Mouse (Mus musculus): ENCODE measurements at regions not wholly inside any gene's neighbourhood (a gene's known extent, or its start where the extent isn't known, plus 50 kb on each side); places are given as distances from the start of the nearest gene placed in this dataset.
"Not testable (repeated sequence)": the region's sequence is repeated elsewhere in the genome, so short reads cannot be mapped to it uniquely, and the experiment has no call there.

DNA sequence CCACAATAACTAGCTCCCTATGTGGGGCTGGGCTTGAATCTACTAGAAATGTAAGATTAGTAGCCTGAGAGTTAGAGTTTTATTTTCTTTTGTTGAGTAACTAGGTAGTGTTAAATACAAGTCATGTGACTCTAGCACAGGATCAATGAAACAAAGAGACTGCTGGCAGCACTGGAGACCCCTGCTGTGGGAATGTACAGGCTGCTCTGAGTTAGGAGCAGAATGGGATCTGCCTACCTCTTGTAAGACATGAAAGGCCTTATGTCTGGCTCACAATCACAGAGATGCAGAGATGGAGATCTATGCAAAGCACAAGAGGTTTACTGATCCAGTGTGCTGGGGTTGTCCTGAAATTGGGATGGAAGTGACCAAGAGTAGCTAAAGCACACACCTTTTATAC, 193.9 kb upstream of the Kcnmb2 start:
- not testable (repeated sequence) for DNase-seq (ENCODE audit: low read depth, low spot score)

DNA sequence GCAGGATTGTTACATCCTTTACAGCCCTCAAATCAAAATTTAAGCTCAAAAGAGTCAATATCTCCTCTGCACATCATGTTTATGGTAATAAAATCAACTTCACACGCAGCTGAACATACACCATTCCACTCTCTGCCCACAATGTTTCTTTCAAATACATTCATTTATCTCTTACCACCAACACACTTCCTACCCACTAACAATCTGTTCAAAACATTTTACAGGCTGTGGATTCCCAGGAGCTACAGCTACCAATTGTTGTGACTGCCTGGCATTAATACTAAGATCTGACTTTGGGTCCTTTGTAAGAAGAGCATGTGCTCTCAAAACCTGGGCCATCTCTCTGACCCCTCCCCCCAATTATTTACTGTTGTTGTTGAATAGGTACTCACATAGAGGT, 161.0 kb upstream of the Kcnmb2 start:
- DNase-seq (ENCODE audit: low read depth, low spot score) = no peak

DNA sequence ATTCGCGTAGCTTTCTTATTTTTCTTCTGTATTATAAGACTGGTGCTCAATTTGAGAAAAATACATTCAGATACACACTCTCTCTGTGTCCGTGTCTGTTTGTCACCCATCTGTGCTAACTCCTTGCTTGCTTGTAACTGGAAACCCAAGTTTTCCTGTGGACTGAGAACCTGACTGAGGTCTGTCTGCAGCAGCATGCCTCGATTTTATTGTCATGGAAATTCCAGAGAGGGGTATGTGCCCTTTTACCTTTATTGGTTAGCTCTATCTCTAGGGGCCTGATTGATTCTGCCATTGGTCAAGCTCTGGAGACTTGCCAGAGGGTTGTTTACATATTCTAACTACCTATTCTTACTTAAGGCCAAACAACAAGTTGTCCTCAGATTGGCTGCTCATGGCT, 146.4 kb upstream of the Kcnmb2 start:
- no peak for DNase-seq (ENCODE audit: low read depth, low spot score)

DNA sequence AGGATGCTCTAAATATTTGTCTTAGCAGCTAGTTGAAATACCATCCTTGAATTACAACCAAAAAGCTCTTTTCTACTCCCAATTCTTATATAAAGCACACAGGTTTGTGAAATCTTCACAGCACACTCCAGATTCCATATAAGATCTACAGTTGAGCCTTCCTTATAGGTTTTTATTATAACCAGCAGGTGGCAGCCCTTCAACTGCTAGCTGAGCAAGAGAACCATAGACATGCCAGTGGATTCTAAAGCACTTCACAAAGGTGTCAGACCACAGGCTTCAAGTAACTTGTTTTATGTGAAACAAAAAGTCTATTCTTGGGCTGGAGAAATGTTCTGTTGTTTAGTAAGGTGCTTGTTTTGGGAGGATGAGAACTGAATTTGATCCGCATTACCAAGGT, 133.1 kb upstream of the Kcnmb2 start:
- DNase-seq (ENCODE audit: low read depth, low spot score) = peak; percentile 26

DNA sequence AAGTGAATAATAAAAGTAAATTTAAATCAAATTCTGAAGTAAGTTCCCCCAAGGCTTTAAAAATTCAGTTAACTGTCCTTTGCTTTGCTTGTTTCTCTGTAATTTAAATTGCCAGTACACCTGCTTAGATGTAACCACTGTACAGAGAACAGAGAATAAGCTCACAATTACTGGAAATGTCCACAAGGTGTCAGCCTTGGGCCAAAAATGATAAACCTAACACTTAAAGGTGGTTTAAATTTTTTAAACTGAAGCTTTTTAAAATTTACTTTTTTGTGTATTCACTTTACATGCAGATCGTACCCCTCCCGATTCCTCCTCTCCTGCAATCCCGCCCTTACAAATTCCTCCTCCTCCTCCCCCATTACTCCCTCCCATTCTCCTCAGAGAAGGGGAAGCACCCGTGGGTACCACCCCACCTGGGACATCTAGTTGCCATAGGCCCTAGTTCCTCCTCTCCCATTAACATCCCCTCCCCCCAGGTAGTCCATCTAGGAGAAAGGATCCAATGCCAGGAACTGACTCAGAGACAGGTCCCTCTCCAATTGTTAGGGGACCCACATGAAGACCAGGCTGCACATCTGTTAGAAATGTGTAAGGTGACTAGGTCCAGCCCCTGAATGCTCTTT, 111.9 kb upstream of the Kcnmb2 start:
- peak; percentile 73 for DNase-seq (ENCODE audit: low read depth, low spot score)

DNA sequence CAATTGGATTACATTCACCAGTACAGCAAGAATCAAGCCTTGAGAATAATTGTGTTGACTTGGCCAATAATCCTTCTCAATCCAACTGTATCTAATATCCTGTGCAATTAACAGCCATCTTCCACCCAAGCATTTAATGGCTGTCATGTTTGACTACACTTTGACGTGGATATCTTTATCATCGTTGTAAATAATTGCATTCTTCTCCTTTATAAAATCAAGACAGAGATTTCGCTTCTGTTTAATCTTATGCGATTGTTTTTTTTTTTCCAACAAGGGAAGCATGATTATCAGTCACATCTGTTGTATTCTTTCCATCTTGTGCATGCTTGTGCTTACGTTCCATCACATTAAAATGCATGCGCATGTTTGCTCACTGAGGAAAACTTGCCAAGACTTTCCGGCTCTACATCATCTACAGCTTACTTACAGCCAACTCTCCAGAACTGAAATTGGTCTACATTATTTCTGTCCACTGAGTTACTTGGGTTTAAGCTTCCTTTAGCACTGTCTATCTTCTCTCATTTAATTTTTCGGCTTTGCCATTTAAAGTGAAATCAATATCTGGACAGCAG, 108.8 kb upstream of the Kcnmb2 start:
- no peak for DNase-seq (ENCODE audit: low read depth, low spot score)

DNA sequence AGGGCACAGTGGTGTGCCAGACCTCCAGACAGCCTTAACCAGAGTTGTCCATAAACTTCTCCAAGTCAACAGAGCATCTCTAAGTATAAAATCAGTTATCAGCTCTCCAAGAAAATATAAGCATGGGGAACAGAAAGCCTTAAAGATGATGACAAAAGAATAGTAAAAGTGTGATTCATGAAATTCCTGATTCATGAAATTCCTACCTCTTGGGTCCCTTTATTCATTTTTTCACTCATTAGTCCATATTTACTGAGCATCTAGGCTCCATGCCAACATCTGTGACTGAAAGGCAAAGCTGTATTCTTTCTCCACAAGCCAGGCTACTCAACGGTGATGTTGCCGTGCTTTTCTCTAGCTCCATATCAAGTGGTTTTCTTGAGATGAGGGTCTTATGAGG, 105.7 kb upstream of the Kcnmb2 start:
- no peak for DNase-seq (ENCODE audit: low read depth, low spot score)

DNA sequence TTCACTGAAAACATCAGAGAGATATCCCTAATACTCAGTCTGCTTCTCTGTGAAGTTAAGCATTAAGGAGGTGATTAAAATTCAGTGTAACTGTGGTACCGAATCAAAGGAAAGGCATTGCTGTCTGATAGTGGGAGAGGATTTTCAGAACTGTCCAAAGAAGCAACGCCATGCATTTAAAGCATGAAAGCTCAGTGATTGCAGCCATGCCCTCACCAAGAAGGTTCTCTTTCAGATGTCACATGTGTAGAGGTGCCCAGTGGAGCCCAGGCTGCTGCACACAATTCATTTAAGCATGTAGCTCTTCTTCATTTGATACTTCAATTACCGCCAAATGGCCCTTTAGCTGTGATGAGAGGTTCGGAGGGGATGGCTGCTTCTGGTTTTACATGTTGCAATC, 103.1 kb upstream of the Kcnmb2 start:
- DNase-seq (ENCODE audit: low read depth, low spot score) = no peak

DNA sequence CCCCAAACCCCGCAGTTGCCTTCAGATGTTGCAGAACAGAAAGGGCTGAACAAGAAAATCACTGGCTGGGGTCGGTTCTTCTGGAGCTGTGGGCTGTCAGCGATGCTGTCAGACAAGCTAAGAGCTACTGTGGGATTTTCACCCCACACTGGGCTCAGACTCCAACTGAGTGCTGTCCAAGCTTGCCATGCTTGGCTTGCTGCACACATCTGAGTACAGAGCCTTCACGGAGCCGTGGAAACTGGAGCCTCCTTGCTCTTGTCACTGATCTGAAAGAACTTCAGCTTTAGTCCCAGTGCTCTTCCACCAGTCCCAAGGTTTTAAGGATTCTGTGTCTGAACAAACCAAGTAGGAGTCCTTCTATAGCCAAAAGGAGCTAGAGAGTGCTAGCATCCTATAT, 98.3 kb upstream of the Kcnmb2 start:
- no peak for DNase-seq (ENCODE audit: low read depth, low spot score)

DNA sequence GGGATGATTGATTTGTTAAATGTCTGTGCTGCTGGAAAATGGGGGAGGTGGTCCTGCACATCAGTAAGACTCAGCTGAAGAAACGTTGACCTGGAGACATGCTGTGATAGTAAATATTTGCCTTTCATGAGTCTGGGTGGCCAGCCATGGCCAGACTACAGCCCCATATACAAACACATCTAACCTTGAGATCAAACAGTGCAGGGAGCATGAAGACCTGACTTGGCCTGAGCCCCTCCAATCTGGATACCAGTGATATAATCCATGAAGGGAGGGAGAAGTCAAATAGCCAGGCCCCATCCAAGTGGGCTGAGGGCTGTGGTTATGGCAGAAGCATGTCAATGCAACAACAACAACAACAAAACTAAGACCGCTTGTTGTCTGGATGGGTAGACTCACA, 94.6 kb upstream of the Kcnmb2 start:
- DNase-seq (ENCODE audit: low read depth, low spot score) = no peak

DNA sequence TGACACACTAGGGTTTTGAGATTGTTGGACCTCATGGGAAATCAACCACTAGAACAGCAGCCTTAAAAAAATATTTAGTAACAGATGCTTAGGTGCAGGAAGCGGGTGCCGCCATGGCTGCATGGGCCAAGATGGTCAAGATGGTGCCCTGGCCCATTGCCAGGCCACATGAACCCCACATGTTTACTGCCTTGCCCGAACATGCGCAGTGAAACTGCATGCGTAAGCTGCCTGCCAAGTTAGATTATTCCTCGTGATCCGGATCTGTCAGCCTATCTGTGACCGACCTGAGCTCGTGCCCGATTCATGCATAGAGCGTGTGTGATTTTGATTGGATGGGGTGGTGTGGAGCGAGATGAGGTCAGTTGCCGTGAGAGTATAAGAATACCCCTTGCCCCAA, 93.2 kb upstream of the Kcnmb2 start:
- not testable (repeated sequence) for DNase-seq (ENCODE audit: low read depth, low spot score)

DNA sequence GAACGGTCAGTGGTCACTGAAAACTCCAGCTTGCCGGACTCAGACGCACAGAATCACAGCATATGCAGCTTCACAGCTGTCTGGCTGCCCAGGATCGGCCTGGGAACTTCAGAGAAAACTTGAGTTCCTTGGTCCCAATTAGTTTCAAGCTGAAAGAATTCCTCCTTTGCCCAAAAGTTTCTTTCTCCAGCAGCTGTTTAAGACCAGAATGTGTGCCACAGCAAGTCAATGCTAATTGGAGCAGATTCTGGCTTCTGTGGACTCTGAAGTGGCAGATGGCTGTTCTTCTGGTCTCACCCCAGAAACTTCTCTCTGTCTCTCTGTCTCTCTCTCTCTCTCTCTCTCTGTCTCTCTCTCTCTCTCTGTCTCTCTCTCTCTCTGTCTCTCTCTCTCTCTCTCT, 91.1 kb upstream of the Kcnmb2 start:
- no peak for DNase-seq (ENCODE audit: low read depth, low spot score)

DNA sequence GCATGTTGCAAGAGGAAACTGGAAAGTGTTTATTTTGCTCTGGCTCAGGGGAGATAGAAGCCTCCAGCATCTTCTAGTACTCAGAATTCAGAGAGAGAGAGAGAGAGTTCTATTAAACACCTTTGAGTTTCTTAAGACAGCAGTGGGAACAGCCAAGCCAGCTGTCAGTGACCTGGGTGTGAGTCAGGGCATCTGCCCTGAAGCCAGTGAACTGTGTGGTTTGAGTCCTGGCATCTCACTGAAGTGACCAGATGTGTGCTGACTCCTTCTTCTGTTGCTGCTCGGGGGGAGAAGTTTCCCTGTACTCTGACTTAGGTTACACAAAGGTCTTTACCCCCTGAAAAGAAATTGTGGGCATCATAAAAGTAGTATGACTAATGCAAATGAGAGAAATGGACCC, 70.4 kb upstream of the Kcnmb2 start:
- peak; percentile 38 for DNase-seq (ENCODE audit: low read depth, low spot score)

DNA sequence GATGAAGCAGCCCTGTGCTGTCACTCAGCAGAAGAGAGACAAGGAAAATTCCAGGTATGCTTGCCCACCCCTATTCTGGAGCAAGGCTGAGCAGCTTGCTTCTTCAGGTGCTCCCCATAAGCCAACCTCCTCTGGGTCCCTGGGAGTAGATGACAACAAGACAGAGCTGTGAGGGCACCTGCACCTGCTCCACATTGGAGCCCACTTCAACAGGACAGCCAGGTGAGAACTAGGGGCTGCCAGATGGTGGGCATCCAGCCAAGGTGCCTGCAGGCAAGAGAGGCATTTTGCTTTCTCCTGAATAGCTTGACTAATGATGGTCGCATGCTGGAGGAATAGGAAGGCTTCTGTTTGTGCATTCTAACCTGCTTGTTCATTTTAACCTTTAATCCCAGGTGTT, 61.1 kb upstream of the Kcnmb2 start:
- DNase-seq (ENCODE audit: low read depth, low spot score) = no peak

DNA sequence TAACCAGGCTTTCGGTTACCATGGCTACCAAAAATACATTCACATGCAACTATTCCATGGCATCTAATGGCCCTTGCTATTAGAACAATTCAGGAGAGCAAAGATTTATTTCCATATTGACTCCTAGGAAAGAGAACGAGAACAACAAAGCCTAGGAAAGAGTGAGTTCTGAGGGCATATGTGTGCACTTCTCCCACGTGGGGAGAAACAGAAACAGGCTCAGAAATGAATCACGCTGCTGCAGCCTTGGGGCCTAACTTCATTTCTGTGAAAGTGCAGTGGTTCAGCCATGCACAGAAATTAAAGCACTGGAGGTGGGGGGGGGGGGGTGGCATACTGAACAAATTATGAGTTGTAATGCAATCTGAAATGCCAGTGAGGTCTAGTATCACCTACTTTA, 55.2 kb upstream of the Kcnmb2 start:
- DNase-seq (ENCODE audit: low read depth, low spot score) = no peak

Data from 3T3-L1 (cell line).